Mouse (Mus musculus) limb, embryonic 10.5 days (tissue): ENCODE results near the gene Mogs. TPM values are rescaled to one million over a fixed set of nuclear protein-coding genes. Genes with fewer than 3 reads are reported as not detected.

ENCODE experiments used
- DNase-seq: peaks from one replicate; pipeline ENCODE4 v3.0.0-alpha.2; 2017; ENCODE audit warnings: low spot score
- H3K27ac ChIP-seq: fragments of 300-500 bp; sonication (generic); 2 replicates; pipeline ENCODE4 v1.5.1; 2016; ENCODE audit warnings: mild to moderate bottlenecking
- H3K27me3 ChIP-seq: fragments of 300-500 bp; sonication (generic); 2 replicates; pipeline ENCODE4 v1.6.1; 2016; ENCODE audit warnings: low read depth, mild to moderate bottlenecking; ENCODE audit not compliant: poor library complexity, severe bottlenecking
- H3K36me3 ChIP-seq: fragments of 300-500 bp; sonication (generic); 2 replicates; pipeline ENCODE4 v1.6.1; 2016; ENCODE audit warnings: mild to moderate bottlenecking, moderate library complexity
- H3K4me1 ChIP-seq: fragments of 300-500 bp; sonication (generic); 2 replicates; pipeline ENCODE4 v1.6.1; 2016
- H3K4me3 ChIP-seq: fragments of 300-500 bp; sonication (generic); 2 replicates; pipeline ENCODE4 v1.5.1; 2016; ENCODE audit warnings: mild to moderate bottlenecking, moderate library complexity
- H3K9me3 ChIP-seq: fragments of 300-500 bp; sonication (generic); replicated peaks from 2 replicates; pipeline ENCODE4 v1.6.1; 2016; ENCODE audit warnings: mild to moderate bottlenecking
- WGBS: fragments of 180-500 bp; shearing (Covaris S2); methylation state at CpG from one replicate; pipeline ENCODE4 v1.1.7; 2016; 5-methylcytosine and 5-hydroxymethylcytosine counted together
- polyA plus RNA-seq: library from polyadenylated mRNA; unstranded; fragments of >200 nt; fragmentation: Nextera tagmentation; extraction: Ambion mirVana; gene quantifications from 2 replicates; pipeline ENCODE4 v1.2.1, GENCODE M21; 2016

Mogs gene
- polyA plus RNA-seq, 1 experiment from 2014 or later, result 45.3 TPM

- H3K4me1 ChIP-seq, result peaks cover 63% of the 10 kb centered on the region
- 89% methylated on average over 14 of the region's 14 CpGs for whole genome bisulfite sequencing
Observed at GRCm38 (mm10) chr6:83118825-83119733, 3.8 kb downstream of the Mogs start.

GRCm38 (mm10) chr6:83119734-83120051 lies 4.4 kb downstream of the Mogs start:
- peaks cover 41% of the 10 kb centered on the region for H3K36me3 ChIP-seq
- H3K27me3 ChIP-seq, result no peaks in the 10 kb centered on the region
- peaks cover 63% of the 10 kb centered on the region for H3K4me1 ChIP-seq
- 88% methylated on average over 7 of the region's 7 CpGs for WGBS
- H3K9me3 ChIP-seq, result no peaks in the 10 kb centered on the region
- H3K27ac ChIP-seq, result peak overlapping the region; percentile 99
- peak overlapping the region; percentile 71 for H3K4me3 ChIP-seq
- peak; percentile 39 for DNase-seq

More at GRCm38 (mm10) chr6:83118825-83119733, 3.8 kb downstream of the Mogs start:
- H3K36me3 ChIP-seq, result peaks cover 41% of the 10 kb centered on the region
- peak overlapping the region; percentile 14; the same call in 1 of the 2 replicates for H3K4me3 ChIP-seq
- H3K27ac ChIP-seq, result peak overlapping the region; percentile 99
- no peaks in the 10 kb centered on the region for H3K27me3 ChIP-seq
- no peaks in the 10 kb centered on the region for H3K9me3 ChIP-seq
- peak; percentile 27 for DNase-seq

- peaks cover 41% of the 10 kb centered on the region for H3K36me3 ChIP-seq
- H3K4me3 ChIP-seq, result peak within 1 kb of the TSS; percentile 71
- H3K4me1 ChIP-seq, result peaks cover 60% of the 10 kb centered on the region
- H3K9me3 ChIP-seq, result no peaks in the 10 kb centered on the region
- WGBS, result 1% methylated on average over 38 of the region's 38 CpGs
- DNase-seq, result peak; percentile 89
- no peaks in the 10 kb centered on the region for H3K27me3 ChIP-seq
- peak within 1 kb of the TSS; percentile 99 for H3K27ac ChIP-seq
Observed at GRCm38 (mm10) chr6:83120930-83121862, 5.9 kb downstream of the Mogs start, which contains the start of gene Wbp1. Wbp1 (minus strand) TSS chr6:83121559.

- peak overlapping the region; percentile 71 for H3K4me3 ChIP-seq
- 2% methylated on average over 52 of the region's 52 CpGs for WGBS
- peak overlapping the region; percentile 99 for H3K27ac ChIP-seq
- no peaks in the 10 kb centered on the region for H3K27me3 ChIP-seq
- DNase-seq, result no peak
- peaks cover 35% of the 10 kb centered on the region for H3K36me3 ChIP-seq
- H3K4me1 ChIP-seq, result peaks cover 51% of the 10 kb centered on the region
- H3K9me3 ChIP-seq, result no peaks in the 10 kb centered on the region
Observed at GRCm38 (mm10) chr6:83121863-83122710, 6.8 kb downstream of the Mogs start.

GRCm38 (mm10) chr6:83122961-83123360 lies 7.7 kb downstream of the Mogs start:
- Histone ChIP-seq H3K36me3 (peaks cover 26% of the 10 kb centered on the region), H3K27me3 (no peaks in the 10 kb centered on the region), H3K27ac (peak overlapping the region; percentile 99), H3K9me3 (no peaks in the 10 kb centered on the region), H3K4me3 (peak overlapping the region; percentile 71), H3K4me1 (peaks cover 50% of the 10 kb centered on the region)
- 86% methylated on average over 5 of the region's 5 CpGs for WGBS
- no peak for DNase-seq

GRCm38 (mm10) chr6:83124851-83125312 lies 9.6 kb downstream of the Mogs start:
- WGBS, result under 1% methylated on average over 30 of the region's 30 CpGs

GRCm38 (mm10) chr6:83125331-83125730 lies 10.0 kb downstream of the Mogs start, which contains the start of gene Ino80b:
Ino80b (minus strand) TSS chr6:83125431.
- Histone ChIP-seq H3K27ac (peak within 1 kb of the TSS; percentile 91), H3K27me3 (no peaks in the 10 kb centered on the region), H3K36me3 (peaks cover 4% of the 10 kb centered on the region; the same call in 1 of the 2 replicates), H3K9me3 (no peaks in the 10 kb centered on the region), H3K4me3 (peak within 1 kb of the TSS; percentile 87), H3K4me1 (peaks cover 38% of the 10 kb centered on the region)
- no peak for DNase-seq
- 35% methylated on average over 5 of the region's 5 CpGs for WGBS

More at GRCm38 (mm10) chr6:83124851-83125312, 9.6 kb downstream of the Mogs start:
- Histone ChIP-seq H3K9me3 (no peaks in the 10 kb centered on the region), H3K36me3 (peaks cover 7% of the 10 kb centered on the region), H3K27ac (peak overlapping the region; percentile 91), H3K4me3 (peak overlapping the region; percentile 87), H3K27me3 (no peaks in the 10 kb centered on the region), H3K4me1 (peaks cover 43% of the 10 kb centered on the region)
- DNase-seq, result peak; percentile 94

GRCm38 (mm10) chr6:83127419-83127818 lies 12.1 kb downstream of the Mogs start:
- WGBS, result 93% methylated on average over 5 of the region's 5 CpGs
- H3K4me1 ChIP-seq, result peaks cover 29% of the 10 kb centered on the region
- peaks cover 4% of the 10 kb centered on the region; the same call in 1 of the 2 replicates for H3K36me3 ChIP-seq
- no peaks in the 10 kb centered on the region for H3K9me3 ChIP-seq
- no peaks in the 10 kb centered on the region for H3K27me3 ChIP-seq
- H3K27ac ChIP-seq, result no peak overlapping the region
- DNase-seq, result no peak
- no peak overlapping the region for H3K4me3 ChIP-seq

- no peaks in the 10 kb centered on the region for H3K27me3 ChIP-seq
- no peak overlapping the region for H3K27ac ChIP-seq
- no peak overlapping the region for H3K4me3 ChIP-seq
- peaks cover 31% of the 10 kb centered on the region for H3K4me1 ChIP-seq
- H3K36me3 ChIP-seq, result no peaks in the 10 kb centered on the region; the same call in 1 of the 2 replicates
- 85% methylated on average over 6 of the region's 6 CpGs for WGBS
- no peaks in the 10 kb centered on the region for H3K9me3 ChIP-seq
- no peak for DNase-seq
Observed at GRCm38 (mm10) chr6:83131469-83132034, 16.3 kb downstream of the Mogs start.

GRCm38 (mm10) chr6:83132176-83132919 lies 17.1 kb downstream of the Mogs start:
- Histone ChIP-seq H3K27me3 (no peaks in the 10 kb centered on the region), H3K36me3 (no peaks in the 10 kb centered on the region; the same call in 1 of the 2 replicates), H3K9me3 (no peaks in the 10 kb centered on the region), H3K4me1 (peaks cover 35% of the 10 kb centered on the region), H3K4me3 (no peak overlapping the region), H3K27ac (no peak overlapping the region)
- WGBS, result 90% methylated on average over 9 of the region's 9 CpGs
- DNase-seq, result no peak

GRCm38 (mm10) chr6:83134226-83134625 lies 18.9 kb downstream of the Mogs start:
- Histone ChIP-seq H3K27me3 (no peaks in the 10 kb centered on the region), H3K36me3 (peaks cover 2% of the 10 kb centered on the region; the same call in 1 of the 2 replicates), H3K4me3 (no peak overlapping the region), H3K9me3 (no peaks in the 10 kb centered on the region), H3K27ac (no peak overlapping the region), H3K4me1 (peaks cover 53% of the 10 kb centered on the region)
- 73% methylated on average over 3 of the region's 3 CpGs for WGBS
- DNase-seq, result no peak
